Mouse (Mus musculus): ENCODE results near the gene Cited4. TPM values are rescaled to one million over a fixed set of nuclear protein-coding genes. Genes with fewer than 3 reads are reported as not detected.
A peak's percentile ranks its signal among the peaks of the same experiment; 100 is the strongest.

The Cited4 gene
- total RNA-seq, 2 experiments from 2014 or later: 12.4 to 14.6 TPM

- no peak for DNase-seq (ENCODE audit: low spot score in 2 of 2)
These were observed 8.5 kb downstream of the Cited4 start for GRCm38 (mm10) chr4:120674775-120675451.

GRCm38 (mm10) chr4:120675640-120676039, 9.3 kb downstream of the Cited4 start:
- no peak for DNase-seq (ENCODE audit: low spot score in 2 of 2)

- DNase-seq (ENCODE audit: low spot score in 2 of 2): no peak
These were observed 14.6 kb downstream of the Cited4 start for GRCm38 (mm10) chr4:120680953-120681352.

GRCm38 (mm10) chr4:120682168-120682567, 15.8 kb downstream of the Cited4 start:
- DNase-seq (ENCODE audit: low spot score in 2 of 2): peak in 1 of 2 experiments; percentile 41

- DNase-seq (ENCODE audit: low spot score in 2 of 2): no peak
These were observed 17.1 kb downstream of the Cited4 start for GRCm38 (mm10) chr4:120683278-120683997.

- DNase-seq (ENCODE audit: low spot score in 2 of 2): no peak
These were observed 20.9 kb downstream of the Cited4 start for GRCm38 (mm10) chr4:120687282-120687681.

- DNase-seq (ENCODE audit: low spot score in 2 of 2): no peak
These were observed 22.9 kb downstream of the Cited4 start for GRCm38 (mm10) chr4:120689317-120689716.

- DNase-seq (ENCODE audit: low spot score in 2 of 2): peak; percentile 60 to 74
These were observed 26.3 kb downstream of the Cited4 start for GRCm38 (mm10) chr4:120692717-120693116.

GRCm38 (mm10) chr4:120697353-120697752, 31.0 kb downstream of the Cited4 start:
- DNase-seq (ENCODE audit: low spot score in 2 of 2): no peak

GRCm38 (mm10) chr4:120697799-120698484, 31.6 kb downstream of the Cited4 start:
- no peak for DNase-seq (ENCODE audit: low spot score in 2 of 2)

- peak in 1 of 2 experiments; percentile 44 for DNase-seq (ENCODE audit: low spot score in 2 of 2)
These were observed 34.8 kb downstream of the Cited4 start for GRCm38 (mm10) chr4:120701180-120701579.

- DNase-seq (ENCODE audit: low spot score in 2 of 2): no peak
These were observed 35.7 kb downstream of the Cited4 start for GRCm38 (mm10) chr4:120702056-120702455.

- DNase-seq (ENCODE audit: low spot score in 2 of 2): no peak
These were observed 36.1 kb downstream of the Cited4 start for GRCm38 (mm10) chr4:120702511-120702910.

- no peak for DNase-seq (ENCODE audit: low spot score in 2 of 2)
These were observed 45.9 kb downstream of the Cited4 start for GRCm38 (mm10) chr4:120712236-120712635.

- DNase-seq (ENCODE audit: low spot score in 2 of 2): no peak
These were observed 46.6 kb downstream of the Cited4 start for GRCm38 (mm10) chr4:120713021-120713420.

GRCm38 (mm10) chr4:120713856-120714497, 47.6 kb downstream of the Cited4 start:
- no peak for DNase-seq (ENCODE audit: low spot score in 2 of 2)

GRCm38 (mm10) chr4:120716141-120716571, 49.8 kb downstream of the Cited4 start:
- no peak for DNase-seq (ENCODE audit: low spot score in 2 of 2)

GRCm38 (mm10) chr4:120716765-120717164, 50.4 kb downstream of the Cited4 start:
- DNase-seq (ENCODE audit: low spot score in 2 of 2): no peak
